Mouse (Mus musculus): ENCODE data around the gene Tmem150b.

The Tmem150b gene

DNA sequence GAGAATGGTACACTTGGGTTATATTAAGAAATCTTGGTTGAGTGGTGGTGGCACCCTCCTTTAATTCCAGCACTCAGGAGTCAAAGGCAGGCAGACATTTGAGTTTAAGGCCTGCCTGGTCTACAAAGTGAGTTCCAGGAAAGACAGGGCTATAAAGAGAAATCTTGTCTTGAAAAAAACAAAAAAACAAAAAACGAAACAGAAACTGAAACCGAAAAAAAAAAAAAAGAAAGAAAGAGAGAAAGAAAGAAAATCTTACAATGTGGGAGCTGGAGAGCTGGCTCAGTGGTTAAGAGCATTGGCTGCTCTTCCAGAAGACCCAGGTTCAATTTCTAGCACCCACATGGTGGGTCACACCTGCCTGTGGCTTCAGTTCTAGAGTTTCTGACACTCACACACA lies 61.3 kb downstream of the Tmem150b start:
- DNase-seq (ENCODE audit: low read depth, low spot score), result no peak

DNA sequence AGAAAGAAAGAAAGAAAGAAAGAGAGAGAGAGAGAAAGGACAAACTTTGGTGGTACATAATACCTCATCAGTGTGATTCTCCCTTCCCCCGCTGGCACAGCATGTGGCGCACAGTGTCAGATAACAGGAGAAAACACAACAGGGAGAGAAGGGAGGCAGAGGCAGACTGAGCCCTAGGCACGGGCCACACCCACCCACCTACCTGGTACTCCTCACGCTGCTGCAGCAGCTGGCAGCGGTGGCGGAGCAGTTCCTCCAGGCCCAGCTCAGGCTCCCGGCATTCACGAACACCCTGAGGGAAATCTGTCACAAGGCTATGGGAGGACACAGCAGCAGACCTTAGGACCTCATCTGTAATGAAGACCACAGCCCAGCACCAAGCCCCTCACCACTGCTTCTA lies 61.9 kb downstream of the Tmem150b start:
- DNase-seq (ENCODE audit: low read depth, low spot score), result no peak

GRCm38 (mm10) chr7:4659911-4660443 lies 65.1 kb downstream of the Tmem150b start:
- no peak for DNase-seq (ENCODE audit: low read depth, low spot score)

DNA sequence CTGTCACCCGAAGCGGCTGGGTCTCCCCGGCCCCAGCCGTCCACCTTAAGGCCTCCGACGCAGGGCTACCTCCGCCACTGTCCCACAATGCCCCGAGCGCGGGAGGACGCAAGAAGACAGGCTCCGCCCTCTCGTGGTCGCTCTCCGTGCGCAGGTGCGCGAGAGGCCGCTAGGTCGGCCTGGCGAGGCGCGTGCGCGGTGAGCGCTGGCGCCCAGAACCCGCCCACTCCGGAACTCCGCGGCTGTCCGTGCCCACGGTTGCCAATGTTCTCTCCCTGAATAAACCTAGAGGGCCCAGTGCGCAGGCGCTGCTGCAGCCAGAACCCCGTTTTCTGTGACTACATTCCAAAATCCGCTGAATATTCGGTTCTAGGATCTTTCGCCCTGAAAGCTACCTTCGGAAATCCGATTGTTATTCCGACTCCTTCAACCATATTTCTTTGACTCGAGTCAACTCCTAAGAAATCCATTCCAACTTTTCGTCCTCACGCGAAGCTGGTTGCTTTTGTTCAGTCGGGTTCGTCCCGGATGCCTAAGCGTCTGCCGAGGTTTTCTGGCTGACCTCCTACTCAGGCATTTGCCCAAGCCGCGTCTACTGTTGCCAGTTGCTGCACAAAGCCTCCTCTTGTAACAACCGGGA lies 66.0 kb downstream of the Tmem150b start, which contains the start of gene Ppp6r1:
Gene Ppp6r1, minus strand, starts transcription at position 108 of the 640 bp plus-strand sequence.
- DNase-seq (ENCODE audit: low read depth, low spot score), result peak; percentile 96

DNA sequence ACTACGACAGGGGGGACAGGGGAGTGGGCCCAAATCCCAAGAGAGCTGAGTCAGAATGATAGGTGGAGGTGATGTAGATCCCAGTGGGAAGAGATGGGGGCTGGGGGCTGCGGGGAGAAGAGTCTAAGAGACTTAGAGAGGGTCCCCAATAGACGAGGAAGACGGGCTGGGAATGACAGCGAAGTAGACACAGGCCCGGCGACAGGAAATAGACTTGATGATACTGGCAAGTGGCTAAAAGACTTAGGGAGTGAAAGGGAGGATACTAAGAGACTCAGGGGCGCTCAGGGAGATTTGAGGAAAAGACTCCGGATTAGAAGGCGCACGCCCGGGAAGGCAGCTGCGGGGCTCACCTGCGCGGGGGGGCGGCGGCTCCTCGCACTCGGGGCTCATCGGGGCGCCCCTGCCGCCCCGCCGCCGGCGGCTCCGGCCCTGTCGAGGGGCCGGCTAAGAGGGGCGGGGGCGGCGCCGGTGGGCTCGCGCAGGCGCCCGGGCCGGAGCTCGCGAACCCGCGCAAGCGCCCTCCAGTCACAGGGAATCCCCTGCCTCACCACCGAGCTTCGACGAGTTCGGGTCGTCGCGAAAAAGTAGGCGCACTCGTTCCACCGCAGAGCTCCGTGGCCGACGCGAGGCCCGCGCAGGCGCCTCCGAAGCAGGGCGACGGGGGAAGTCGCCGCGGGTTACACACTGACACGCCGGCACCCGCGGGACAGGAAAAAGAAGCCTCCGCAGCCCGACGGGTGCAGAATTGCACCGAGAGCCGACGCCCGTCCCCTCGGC lies 66.7 kb downstream of the Tmem150b start:
- DNase-seq (ENCODE audit: low read depth, low spot score), result no peak

- DNase-seq (ENCODE audit: low read depth, low spot score), result no peak
Observed at GRCm38 (mm10) chr7:4657521-4658127, 67.4 kb downstream of the Tmem150b start.
